Mouse (Mus musculus) Patski (cell line): Measurements from ENCODE around the gene Nhsl2. TPM values are rescaled to one million over a fixed set of nuclear protein-coding genes. Genes with fewer than 3 reads are reported as not detected.

ENCODE experiments used
- ATAC-seq: fragments of 100-300 bp; one replicate; pipeline ENCODE4 v1.8.0; 2021
- CTCF ChIA-PET: fragments of 350-600 bp; sonication (Branson Sonifier 250); formaldehyde crosslinking; loops from one replicate; lab custom pipeline; 2022; ENCODE audit warnings: inconsistent platforms; lab: Charles Lee
- POLR2A ChIA-PET: fragments of 350-600 bp; sonication (Branson Sonifier 250); formaldehyde crosslinking; loops from one replicate; lab custom pipeline; 2022; ENCODE audit warnings: antibody characterized with exemption, inconsistent platforms; lab: Charles Lee
- DNase-seq: peaks from one replicate; pipeline ENCODE4 v3.0.0-alpha.2; 2011; ENCODE audit warnings: low read depth, low spot score
- H3K27me3 ChIP-seq: fragments of 371-371 bp; one replicate; pipeline ENCODE4 v1.5.1; 2021
- CTCF ChIP-seq: fragments of 100-300 bp; IDR thresholded peaks from one replicate; pipeline ENCODE4 v1.5.1; 2021
- in situ Hi-C: fragments of 300-500 bp; cut with MboI; formaldehyde crosslinking; loops from 3 replicates; pipeline ENCODE4 v1.11.1; 2018; ENCODE audit warnings: low pct_unique_long_range_greater_than_20kb, mixed read lengths
- polyA plus RNA-seq: library from polyadenylated mRNA; unstranded; gene quantifications from one replicate; pipeline ENCODE4 v1.2.3, GENCODE M21; 2021

Nhsl2 gene
- polyA plus RNA-seq, 1 experiment from 2014 or later = 1.9 TPM

- ATAC-seq (no peak), DNase-seq (no peak)
- in situ Hi-C loops = no loop called here
- H3K27me3 ChIP-seq = peaks cover 15% of the 10 kb centered on the region
- no peak for TF ChIP-seq CTCF
- CTCF ChIA-PET = no interaction called here
- POLR2A ChIA-PET = no interaction called here
Observed at GRCm38 (mm10) chrX:101864788-101865187, 15.6 kb downstream of the Nhsl2 start.

DNA sequence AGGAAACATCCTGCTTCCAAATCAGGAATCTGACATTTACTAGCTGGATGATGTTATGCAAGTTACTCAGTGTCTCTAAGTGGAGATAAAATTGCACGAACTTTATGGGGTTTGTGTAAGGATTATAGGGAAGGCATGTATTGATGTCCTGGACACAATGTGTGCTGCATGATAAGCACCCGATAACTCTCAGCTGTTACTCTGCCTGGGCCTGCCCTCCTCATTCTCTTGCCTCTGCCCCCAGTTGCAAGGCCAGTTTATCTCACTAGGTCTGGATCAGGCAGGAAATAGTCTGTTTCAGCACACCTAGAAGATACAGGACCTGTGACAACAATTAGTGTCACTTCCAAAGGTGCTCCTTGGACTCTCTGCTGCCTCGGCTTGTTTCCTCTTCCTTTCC lies 25.0 kb downstream of the Nhsl2 start:
- DNase-seq = no peak
- CTCF ChIA-PET = no interaction called here
- TF ChIP-seq CTCF = no peak
- POLR2A ChIA-PET = no interaction called here
- no peak for ATAC-seq
- H3K27me3 ChIP-seq = peaks cover 5% of the 10 kb centered on the region
- in situ Hi-C loops = no loop called here

GRCm38 (mm10) chrX:101874901-101875300 lies 25.7 kb downstream of the Nhsl2 start:
- CTCF ChIA-PET = no interaction called here
- POLR2A ChIA-PET = no interaction called here
- in situ Hi-C loops = no loop called here
- peaks cover 5% of the 10 kb centered on the region for H3K27me3 ChIP-seq
- no peak for ATAC-seq
- no peak for TF ChIP-seq CTCF
- DNase-seq = no peak

DNA sequence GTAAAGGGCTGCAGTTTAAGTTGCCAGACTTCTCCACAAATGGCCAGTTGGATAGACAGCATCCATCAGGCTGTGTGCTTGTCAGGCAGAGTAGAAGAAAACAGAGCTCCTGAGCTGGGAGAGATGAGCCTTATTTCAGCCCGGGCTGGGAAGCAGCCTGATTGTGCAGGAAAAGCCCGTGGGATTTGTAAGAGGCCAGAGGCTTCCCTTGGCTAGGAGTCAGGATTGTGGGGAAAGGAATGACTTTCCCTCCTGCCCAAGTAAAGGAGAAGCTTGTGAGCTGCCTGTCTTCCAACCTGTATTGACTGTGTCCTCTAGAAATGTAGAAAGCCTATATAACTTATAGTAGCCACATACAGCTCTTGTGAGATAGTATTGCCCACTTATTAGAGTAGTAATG lies 27.0 kb downstream of the Nhsl2 start:
- in situ Hi-C loops = no loop called here
- H3K27me3 ChIP-seq = peaks cover 5% of the 10 kb centered on the region
- POLR2A ChIA-PET = no interaction called here
- no peak for DNase-seq
- no peak for ATAC-seq
- CTCF ChIA-PET = no interaction called here
- TF ChIP-seq CTCF = no peak

GRCm38 (mm10) chrX:101877840-101878239 lies 28.7 kb downstream of the Nhsl2 start:
- TF ChIP-seq CTCF = no peak
- in situ Hi-C loops = no loop called here
- ATAC-seq = no peak
- no peak for DNase-seq
- CTCF ChIA-PET = no interaction called here
- POLR2A ChIA-PET = no interaction called here
- H3K27me3 ChIP-seq = peaks cover 10% of the 10 kb centered on the region

GRCm38 (mm10) chrX:101878546-101878945 lies 29.4 kb downstream of the Nhsl2 start:
- in situ Hi-C loops = no loop called here
- CTCF ChIA-PET = no interaction called here
- DNase-seq = no peak
- TF ChIP-seq CTCF = no peak
- no peak for ATAC-seq
- POLR2A ChIA-PET = no interaction called here
- H3K27me3 ChIP-seq = peaks cover 13% of the 10 kb centered on the region

GRCm38 (mm10) chrX:101882141-101882751 lies 33.1 kb downstream of the Nhsl2 start:
- CTCF ChIA-PET = interaction anchor here (0.8 to 1.1 kb wide), 2 partner anchors 13 to 33 kb away, joined by 3 to 4 read pairs; partner anchors contain the start of gene Nhsl2
- no peak for DNase-seq
- H3K27me3 ChIP-seq = peaks cover 13% of the 10 kb centered on the region
- in situ Hi-C loops = no loop called here
- peak; percentile 62 for ATAC-seq
- POLR2A ChIA-PET = interaction anchor here (1.0 kb wide), 1 partner anchor 11 kb away, joined by 3 read pairs; no protein-coding TSS in a partner anchor
- TF ChIP-seq CTCF = no peak

DNA sequence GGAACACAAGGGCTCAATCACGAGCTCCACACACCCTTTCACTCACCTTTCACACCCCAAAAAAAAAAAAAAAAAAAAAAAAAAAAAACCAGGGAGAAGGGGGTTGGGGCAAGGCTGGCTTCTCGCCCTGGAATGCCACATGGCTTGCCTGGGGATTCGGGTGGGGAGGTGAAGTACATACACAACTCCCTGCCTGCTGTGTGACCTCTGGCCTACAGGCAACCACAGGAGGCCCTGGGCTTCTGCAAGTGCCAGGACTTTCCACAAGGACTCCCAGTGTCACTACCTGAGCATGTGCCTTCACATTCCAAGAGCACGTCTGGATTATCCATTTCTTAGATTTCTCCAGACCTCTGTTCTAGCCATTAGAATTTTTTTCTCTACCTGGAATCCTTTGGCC lies 40.2 kb downstream of the Nhsl2 start:
- H3K27me3 ChIP-seq = peaks cover under 1% of the 10 kb centered on the region
- DNase-seq (peak; percentile 28), ATAC-seq (peak; percentile 85)
- ChIA-PET CTCF (no interaction called here), POLR2A (no interaction called here)
- no peak for TF ChIP-seq CTCF
- in situ Hi-C loops = no loop called here

GRCm38 (mm10) chrX:101889813-101890469 lies 40.8 kb downstream of the Nhsl2 start:
- ATAC-seq = peak; percentile 87
- TF ChIP-seq CTCF = no peak
- DNase-seq = peak; percentile 35
- POLR2A ChIA-PET = no interaction called here
- in situ Hi-C loops = no loop called here
- CTCF ChIA-PET = no interaction called here
- H3K27me3 ChIP-seq = peaks cover 6% of the 10 kb centered on the region

GRCm38 (mm10) chrX:101893796-101894195 lies 44.6 kb downstream of the Nhsl2 start:
- in situ Hi-C loops = no loop called here

GRCm38 (mm10) chrX:101898341-101898740 lies 49.2 kb downstream of the Nhsl2 start:
- H3K27me3 ChIP-seq = peaks cover 26% of the 10 kb centered on the region
- no peak for TF ChIP-seq CTCF
- POLR2A ChIA-PET = no interaction called here
- in situ Hi-C loops = no loop called here
- no peak for ATAC-seq
- CTCF ChIA-PET = no interaction called here
- no peak for DNase-seq

More at GRCm38 (mm10) chrX:101893796-101894195, 44.6 kb downstream of the Nhsl2 start:
- DNase-seq = no peak
- no peak for ATAC-seq
- TF ChIP-seq CTCF = no peak
- H3K27me3 ChIP-seq = peaks cover 19% of the 10 kb centered on the region
- ChIA-PET CTCF (interaction anchor here (1.4 kb wide), 1 partner anchor 11 kb away, joined by 5 read pairs; no protein-coding TSS in a partner anchor), POLR2A (no interaction called here)
